Mouse (Mus musculus): ENCODE measurements around the gene Hes1. TPM values are rescaled to one million over a fixed set of nuclear protein-coding genes. Genes with fewer than 3 reads are reported as not detected.
"Not testable (repeated sequence)": the region's sequence is repeated elsewhere in the genome, so short reads cannot be mapped to it uniquely, and the experiment has no call there.

Gene Hes1
- polyA plus RNA-seq, 1 experiment, result not detected

- H3K4me1 ChIP-seq (ENCODE audit: control insufficient read depth, insufficient read depth, low read length), result no peaks in the 10 kb centered on the region
- 52% methylated on average over 3 of the region's 3 CpGs for WGBS
- no peak for TF ChIP-seq POLR2A (IDR thresholded peaks at IDR 0.05; ENCODE audit: insufficient read depth, low read depth, low read length)
- TF ChIP-seq CTCF (IDR thresholded peaks at IDR 0.05; ENCODE audit: insufficient read depth, low read depth, low read length), result no peak
Observed at GRCm38 (mm10) chr16:30102982-30103381, 38.8 kb downstream of the Hes1 start.

GRCm38 (mm10) chr16:30103495-30103894, 39.3 kb downstream of the Hes1 start:
- Histone ChIP-seq H3K4me3 (ENCODE audit: insufficient read depth, low read depth, low read length) (no peak overlapping the region), H3K4me1 (ENCODE audit: control insufficient read depth, insufficient read depth, low read length) (no peaks in the 10 kb centered on the region), H3K27ac (ENCODE audit: insufficient read depth, low read depth, low read length) (no peak overlapping the region)
- 77% methylated on average over 6 of the region's 6 CpGs for WGBS
- no peak for TF ChIP-seq CTCF (IDR thresholded peaks at IDR 0.05; ENCODE audit: insufficient read depth, low read depth, low read length)
- TF ChIP-seq POLR2A (IDR thresholded peaks at IDR 0.05; ENCODE audit: insufficient read depth, low read depth, low read length), result no peak

More at GRCm38 (mm10) chr16:30102982-30103381, 38.8 kb downstream of the Hes1 start:
- no peak overlapping the region for H3K27ac ChIP-seq (ENCODE audit: insufficient read depth, low read depth, low read length)
- no peak overlapping the region for H3K4me3 ChIP-seq (ENCODE audit: insufficient read depth, low read depth, low read length)

DNA sequence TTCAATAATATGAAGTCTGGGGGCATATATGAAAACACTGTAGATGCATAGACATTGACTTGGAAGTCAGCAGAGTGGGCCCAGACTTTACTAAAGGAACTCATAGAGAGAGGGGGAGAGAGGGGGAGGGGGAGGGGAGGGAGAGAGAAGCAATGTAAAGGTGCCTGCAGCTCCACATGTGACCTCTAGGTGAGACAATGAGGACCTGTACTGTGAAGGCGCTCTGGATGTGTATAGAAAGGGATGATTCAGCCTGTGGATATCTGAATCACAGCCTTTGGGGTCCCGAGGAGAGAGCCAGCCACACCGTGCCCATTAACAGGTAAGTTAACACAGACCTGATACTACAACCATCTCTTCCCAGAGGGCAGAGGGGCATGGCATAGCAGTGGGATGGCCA, 40.2 kb downstream of the Hes1 start:
- Histone ChIP-seq H3K4me1 (ENCODE audit: control insufficient read depth, insufficient read depth, low read length) (no peaks in the 10 kb centered on the region), H3K4me3 (ENCODE audit: insufficient read depth, low read depth, low read length) (no peak overlapping the region), H3K27ac (ENCODE audit: insufficient read depth, low read depth, low read length) (no peak overlapping the region)
- WGBS, result 92% methylated on average over 3 of the region's 3 CpGs
- TF ChIP-seq POLR2A (IDR thresholded peaks at IDR 0.05; ENCODE audit: insufficient read depth, low read depth, low read length), result no peak
- no peak for TF ChIP-seq CTCF (IDR thresholded peaks at IDR 0.05; ENCODE audit: insufficient read depth, low read depth, low read length)

GRCm38 (mm10) chr16:30105476-30105875, 41.3 kb downstream of the Hes1 start:
- no peak overlapping the region for H3K4me3 ChIP-seq (ENCODE audit: insufficient read depth, low read depth, low read length)
- no peak overlapping the region for H3K27ac ChIP-seq (ENCODE audit: insufficient read depth, low read depth, low read length)
- TF ChIP-seq CTCF (IDR thresholded peaks at IDR 0.05; ENCODE audit: insufficient read depth, low read depth, low read length) (no peak), POLR2A (IDR thresholded peaks at IDR 0.05; ENCODE audit: insufficient read depth, low read depth, low read length) (no peak)
- 73% methylated on average over 7 of the region's 7 CpGs for WGBS
- no peaks in the 10 kb centered on the region for H3K4me1 ChIP-seq (ENCODE audit: control insufficient read depth, insufficient read depth, low read length)

GRCm38 (mm10) chr16:30108167-30108566, 44.0 kb downstream of the Hes1 start:
- not testable (repeated sequence) for H3K4me1 ChIP-seq (ENCODE audit: control insufficient read depth, insufficient read depth, low read length); H3K4me3 ChIP-seq (ENCODE audit: insufficient read depth, low read depth, low read length); H3K27ac ChIP-seq (ENCODE audit: insufficient read depth, low read depth, low read length)
- WGBS, result 87% methylated on average over 11 of the region's 11 CpGs

- 94% methylated on average over 3 of the region's 3 CpGs for WGBS
- Histone ChIP-seq H3K4me3 (ENCODE audit: insufficient read depth, low read depth, low read length) (no peak overlapping the region), H3K4me1 (ENCODE audit: control insufficient read depth, insufficient read depth, low read length) (no peaks in the 10 kb centered on the region), H3K27ac (ENCODE audit: insufficient read depth, low read depth, low read length) (no peak overlapping the region)
- no peak for TF ChIP-seq CTCF (IDR thresholded peaks at IDR 0.05; ENCODE audit: insufficient read depth, low read depth, low read length)
- TF ChIP-seq POLR2A (IDR thresholded peaks at IDR 0.05; ENCODE audit: insufficient read depth, low read depth, low read length), result no peak
Observed at GRCm38 (mm10) chr16:30110466-30110865, 46.3 kb downstream of the Hes1 start.

DNA sequence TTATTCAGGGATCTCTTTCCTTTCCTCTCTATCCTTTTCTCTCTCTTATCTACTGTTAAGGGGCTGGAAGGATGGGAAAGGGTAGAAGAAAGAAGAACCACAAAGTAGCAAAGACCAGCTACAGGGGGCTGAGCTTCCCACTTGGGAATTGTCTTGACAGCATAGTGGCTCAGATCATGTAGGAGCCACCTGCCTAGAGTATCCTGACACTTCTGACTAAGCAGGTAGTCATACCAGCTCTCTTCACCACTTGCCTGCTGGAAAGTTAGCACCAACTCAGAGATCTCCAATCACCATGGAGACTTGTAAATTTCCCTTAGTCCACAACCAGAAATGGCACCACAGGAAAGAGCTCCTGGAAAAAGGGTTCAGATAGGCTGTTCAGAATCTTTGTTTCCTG, 46.9 kb downstream of the Hes1 start:
- TF ChIP-seq POLR2A (IDR thresholded peaks at IDR 0.05; ENCODE audit: insufficient read depth, low read depth, low read length) (no peak), CTCF (IDR thresholded peaks at IDR 0.05; ENCODE audit: insufficient read depth, low read depth, low read length) (no peak)
- Histone ChIP-seq H3K27ac (ENCODE audit: insufficient read depth, low read depth, low read length) (no peak overlapping the region), H3K4me3 (ENCODE audit: insufficient read depth, low read depth, low read length) (no peak overlapping the region), H3K4me1 (ENCODE audit: control insufficient read depth, insufficient read depth, low read length) (no peaks in the 10 kb centered on the region)

DNA sequence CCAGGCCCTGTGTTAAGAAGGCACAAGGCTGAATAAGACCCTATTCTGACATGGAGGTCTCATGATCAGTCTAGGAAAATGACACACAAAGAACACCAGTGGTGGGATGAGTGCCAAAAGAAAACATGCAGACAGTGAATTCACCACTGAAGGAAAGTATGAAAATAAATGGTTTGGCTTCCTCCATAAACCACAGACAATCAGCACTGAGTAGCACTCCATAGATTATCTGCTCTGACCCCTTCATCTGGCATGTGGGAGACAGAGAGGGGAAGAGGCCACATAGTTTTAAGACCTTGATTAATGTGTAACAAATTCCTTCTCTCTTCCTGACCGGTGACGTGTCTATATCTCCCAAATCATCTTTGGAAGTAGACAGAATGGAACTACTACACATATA, 47.4 kb downstream of the Hes1 start:
- Histone ChIP-seq H3K4me1 (ENCODE audit: control insufficient read depth, insufficient read depth, low read length) (no peaks in the 10 kb centered on the region), H3K27ac (ENCODE audit: insufficient read depth, low read depth, low read length) (no peak overlapping the region), H3K4me3 (ENCODE audit: insufficient read depth, low read depth, low read length) (no peak overlapping the region)
- 95% methylated on average over 2 of the region's 2 CpGs for WGBS
- TF ChIP-seq CTCF (IDR thresholded peaks at IDR 0.05; ENCODE audit: insufficient read depth, low read depth, low read length) (no peak), POLR2A (IDR thresholded peaks at IDR 0.05; ENCODE audit: insufficient read depth, low read depth, low read length) (no peak)

GRCm38 (mm10) chr16:30113170-30113569, 49.0 kb downstream of the Hes1 start:
- WGBS, result 66% methylated on average over 3 of the region's 3 CpGs
- TF ChIP-seq POLR2A (IDR thresholded peaks at IDR 0.05; ENCODE audit: insufficient read depth, low read depth, low read length) (no peak), CTCF (IDR thresholded peaks at IDR 0.05; ENCODE audit: insufficient read depth, low read depth, low read length) (no peak)
- no peak overlapping the region for H3K4me3 ChIP-seq (ENCODE audit: insufficient read depth, low read depth, low read length)
- no peak overlapping the region for H3K27ac ChIP-seq (ENCODE audit: insufficient read depth, low read depth, low read length)
- H3K4me1 ChIP-seq (ENCODE audit: control insufficient read depth, insufficient read depth, low read length), result no peaks in the 10 kb centered on the region

GRCm38 (mm10) chr16:30113800-30114199, 49.6 kb downstream of the Hes1 start:
- H3K27ac ChIP-seq (ENCODE audit: insufficient read depth, low read depth, low read length), result no peak overlapping the region
- no peaks in the 10 kb centered on the region for H3K4me1 ChIP-seq (ENCODE audit: control insufficient read depth, insufficient read depth, low read length)
- TF ChIP-seq POLR2A (IDR thresholded peaks at IDR 0.05; ENCODE audit: insufficient read depth, low read depth, low read length) (no peak), CTCF (IDR thresholded peaks at IDR 0.05; ENCODE audit: insufficient read depth, low read depth, low read length) (no peak)
- no peak overlapping the region for H3K4me3 ChIP-seq (ENCODE audit: insufficient read depth, low read depth, low read length)
- WGBS, result 92% methylated on average over 8 of the region's 8 CpGs
